Mouse (Mus musculus): ENCODE measurements around the gene Vmn1r21. TPM values are rescaled to one million over a fixed set of nuclear protein-coding genes. Genes with fewer than 3 reads are reported as not detected.

Gene Vmn1r21
- polyA plus RNA-seq, 1 experiment from 2014 or later: not detected

DNA sequence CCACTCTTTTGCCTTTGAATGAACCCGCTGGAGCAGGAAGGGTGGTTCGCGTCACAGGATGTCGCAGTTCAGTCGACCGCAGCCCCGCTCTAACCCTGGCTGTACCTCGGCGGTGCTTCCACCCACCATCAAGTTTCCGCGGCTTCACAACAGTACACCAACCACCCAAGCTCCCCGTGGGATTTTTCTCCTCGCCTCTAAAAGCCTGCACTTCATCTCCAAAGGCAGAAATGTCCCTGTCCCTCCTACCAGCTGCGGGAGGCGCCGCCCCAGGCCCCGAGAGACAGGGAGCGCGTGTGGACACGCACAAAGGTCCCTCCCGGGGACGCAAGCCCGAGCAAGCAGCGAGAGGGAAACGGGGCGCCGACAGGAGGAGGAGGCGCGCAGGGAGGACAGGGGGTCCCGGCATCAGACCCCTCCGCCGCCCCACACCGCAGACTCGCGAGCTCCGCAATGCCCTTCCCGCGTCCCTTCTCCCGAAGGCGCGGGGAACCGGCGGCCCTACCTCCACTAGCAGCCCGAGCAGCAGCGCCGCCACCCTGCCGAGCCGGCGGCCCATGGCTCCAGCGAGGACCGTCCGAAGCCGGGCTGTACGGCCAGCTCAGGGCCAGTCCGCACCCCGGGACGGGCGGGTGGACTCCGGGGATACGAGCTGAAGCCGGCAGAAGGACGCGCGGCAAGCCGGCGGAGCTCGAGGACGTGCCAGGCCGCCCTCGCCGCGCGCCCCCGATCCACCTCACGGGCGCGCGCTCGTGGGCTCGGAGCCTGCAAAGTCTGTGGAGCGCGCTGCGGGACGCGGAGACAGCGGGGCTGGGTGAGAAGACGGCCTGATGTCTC is 25.5 kb downstream of the Vmn1r21 start, which contains the start of gene Vopp1:
Gene Vopp1 (minus strand): TSS at position 738 of the 837 bp plus-strand sequence.
- H3K4me1 ChIP-seq (replicated peaks; ENCODE audit: control insufficient read depth, insufficient read depth, low read length): no peaks in the 10 kb centered on the region
- H3K27me3 ChIP-seq (replicated peaks; ENCODE audit: control insufficient read depth, insufficient read depth, low read length): no peaks in the 10 kb centered on the region
- ATAC-seq: peak; percentile 89
- H3K36me3 ChIP-seq (ENCODE audit: control insufficient read depth, insufficient read depth): no peaks in the 10 kb centered on the region
- TF ChIP-seq CTCF (IDR thresholded peaks at IDR 0.05; ENCODE audit: low read depth): peak; percentile 50
- H3K9me3 ChIP-seq (ENCODE audit: control insufficient read depth): no peaks in the 10 kb centered on the region
- peak within 1 kb of the TSS; percentile 88 for H3K27ac ChIP-seq (ENCODE audit: low read depth, low read length)
- under 1% methylated on average over 86 of the region's 87 CpGs for WGBS
- H3K9ac ChIP-seq (ENCODE audit: low read depth, low read length): peak within 1 kb of the TSS; percentile 85
- H3K4me2 ChIP-seq (replicated peaks; ENCODE audit: low read depth): peak within 1 kb of the TSS; percentile 85
- H3K4me3 ChIP-seq (ENCODE audit: low read depth, low read length): peak within 1 kb of the TSS; percentile 94

GRCm38 (mm10) chr6:57823461-57823860 is 26.7 kb downstream of the Vmn1r21 start:
- Histone ChIP-seq H3K9ac (ENCODE audit: low read depth, low read length) (no peak overlapping the region), H3K36me3 (ENCODE audit: control insufficient read depth, insufficient read depth) (no peaks in the 10 kb centered on the region), H3K27ac (ENCODE audit: low read depth, low read length) (no peak overlapping the region), H3K9me3 (ENCODE audit: control insufficient read depth) (no peaks in the 10 kb centered on the region), H3K4me2 (replicated peaks; ENCODE audit: low read depth) (peak overlapping the region; percentile 41), H3K4me1 (replicated peaks; ENCODE audit: control insufficient read depth, insufficient read depth, low read length) (no peaks in the 10 kb centered on the region), H3K4me3 (ENCODE audit: low read depth, low read length) (no peak overlapping the region), H3K27me3 (replicated peaks; ENCODE audit: control insufficient read depth, insufficient read depth, low read length) (no peaks in the 10 kb centered on the region)
- 5% methylated on average over 3 of the region's 3 CpGs for WGBS
- ATAC-seq: no peak
- TF ChIP-seq CTCF (IDR thresholded peaks at IDR 0.05; ENCODE audit: low read depth): no peak

DNA sequence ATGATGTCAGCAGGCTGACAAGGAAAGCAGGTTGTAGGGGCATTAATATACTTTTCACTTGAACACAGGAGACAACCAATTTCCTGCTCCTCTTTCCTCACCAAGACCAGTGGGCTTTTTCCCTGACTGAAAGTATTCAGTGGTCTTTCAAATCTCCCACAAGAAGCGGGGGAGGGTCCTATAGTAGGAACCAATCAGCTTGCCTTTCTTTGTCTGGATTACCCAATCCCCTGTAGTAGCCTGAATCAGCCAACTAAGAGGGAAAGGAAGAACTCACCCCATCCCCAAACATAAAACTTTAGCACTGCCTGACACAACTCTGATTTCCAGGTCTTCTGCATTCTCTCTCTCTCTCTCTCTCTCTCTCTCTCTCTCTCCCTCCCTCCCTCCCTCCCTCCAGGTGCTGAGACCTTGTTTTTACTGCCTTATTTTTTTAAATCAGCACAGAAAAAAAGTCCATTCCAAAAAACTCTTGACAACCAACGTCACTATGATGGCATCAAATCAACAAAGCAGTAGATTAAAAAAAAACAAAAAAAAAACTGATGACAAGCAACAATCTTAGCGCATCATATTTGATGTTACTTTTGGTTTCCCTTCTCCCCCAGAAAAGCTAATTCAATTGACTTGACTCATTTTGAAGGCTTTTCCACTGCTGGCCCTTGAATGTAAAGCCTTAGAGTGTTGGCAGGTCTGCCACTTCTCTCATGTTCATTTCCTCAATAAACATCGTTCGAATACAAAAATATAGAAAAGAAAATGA is 27.3 kb downstream of the Vmn1r21 start:
- H3K9me3 ChIP-seq (ENCODE audit: control insufficient read depth): no peaks in the 10 kb centered on the region
- no peaks in the 10 kb centered on the region for H3K4me1 ChIP-seq (replicated peaks; ENCODE audit: control insufficient read depth, insufficient read depth, low read length)
- H3K4me3 ChIP-seq (ENCODE audit: low read depth, low read length): no peak overlapping the region
- H3K9ac ChIP-seq (ENCODE audit: low read depth, low read length): no peak overlapping the region
- H3K27ac ChIP-seq (ENCODE audit: low read depth, low read length): no peak overlapping the region
- no peak for ATAC-seq
- no peak for TF ChIP-seq CTCF (IDR thresholded peaks at IDR 0.05; ENCODE audit: low read depth)
- WGBS: 58% methylated on average over 5 of the region's 5 CpGs
- peak overlapping the region; percentile 41; the same call in 1 of the 2 replicates for H3K4me2 ChIP-seq (replicated peaks; ENCODE audit: low read depth)
- no peaks in the 10 kb centered on the region for H3K36me3 ChIP-seq (ENCODE audit: control insufficient read depth, insufficient read depth)
- no peaks in the 10 kb centered on the region for H3K27me3 ChIP-seq (replicated peaks; ENCODE audit: control insufficient read depth, insufficient read depth, low read length)

GRCm38 (mm10) chr6:57814436-57814940 is 35.7 kb downstream of the Vmn1r21 start:
- Histone ChIP-seq H3K9ac (ENCODE audit: low read depth, low read length) (no peak overlapping the region), H3K27me3 (replicated peaks; ENCODE audit: control insufficient read depth, insufficient read depth, low read length) (no peaks in the 10 kb centered on the region), H3K27ac (ENCODE audit: low read depth, low read length) (no peak overlapping the region), H3K9me3 (ENCODE audit: control insufficient read depth) (no peaks in the 10 kb centered on the region), H3K36me3 (ENCODE audit: control insufficient read depth, insufficient read depth) (no peaks in the 10 kb centered on the region), H3K4me1 (replicated peaks; ENCODE audit: control insufficient read depth, insufficient read depth, low read length) (no peaks in the 10 kb centered on the region), H3K4me2 (replicated peaks; ENCODE audit: low read depth) (no peak overlapping the region), H3K4me3 (ENCODE audit: low read depth, low read length) (no peak overlapping the region)
- WGBS: 88% methylated on average over 2 of the region's 2 CpGs
- TF ChIP-seq CTCF (IDR thresholded peaks at IDR 0.05; ENCODE audit: low read depth): no peak
- ATAC-seq: no peak

DNA sequence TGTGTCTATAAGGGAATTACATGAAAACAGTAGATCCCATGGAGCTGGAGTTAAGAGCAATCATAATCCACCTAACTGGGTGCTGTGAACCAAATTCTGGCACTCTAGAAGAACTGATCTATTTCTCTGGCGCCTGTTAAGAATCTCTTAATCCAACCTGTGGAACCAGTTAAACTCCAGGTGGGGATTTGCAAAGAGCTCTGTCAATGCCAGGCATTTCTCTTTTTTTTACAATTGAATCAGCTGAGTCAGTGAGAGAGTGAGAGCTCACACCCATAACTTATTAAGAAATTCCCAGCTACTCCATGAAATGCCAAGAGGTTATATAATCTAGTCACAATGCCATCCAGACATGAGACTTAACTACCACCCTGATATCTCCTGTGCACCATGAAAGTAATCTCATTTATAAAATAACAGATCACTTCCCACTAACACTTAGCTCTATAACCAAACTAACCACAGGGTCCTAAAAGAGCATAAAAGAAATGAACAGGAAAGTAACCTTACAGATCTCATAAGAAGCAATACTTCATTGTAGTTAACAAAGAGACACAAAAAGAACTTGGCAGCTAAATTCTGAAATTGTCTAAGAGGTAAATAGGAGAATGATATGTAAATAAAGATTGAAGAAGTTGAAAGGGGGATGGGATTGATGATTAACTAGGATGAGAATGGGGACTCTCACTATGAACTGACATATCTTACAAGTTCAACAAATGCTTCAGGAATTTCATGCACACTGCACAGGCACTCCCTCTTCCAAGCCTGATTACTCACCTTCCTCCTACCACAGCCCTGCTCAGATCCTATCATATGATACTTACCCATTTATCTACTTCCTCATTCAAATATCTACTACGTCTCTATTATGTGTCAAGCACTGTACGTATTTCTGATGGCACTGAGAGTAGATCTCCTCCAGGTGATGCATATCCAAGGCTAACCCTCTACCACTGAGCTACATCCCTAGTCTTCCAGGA is 38.1 kb downstream of the Vmn1r21 start:
- Histone ChIP-seq H3K9me3 (ENCODE audit: control insufficient read depth) (no peaks in the 10 kb centered on the region), H3K4me3 (ENCODE audit: low read depth, low read length) (no peak overlapping the region), H3K4me1 (replicated peaks; ENCODE audit: control insufficient read depth, insufficient read depth, low read length) (no peaks in the 10 kb centered on the region), H3K9ac (ENCODE audit: low read depth, low read length) (no peak overlapping the region), H3K27me3 (replicated peaks; ENCODE audit: control insufficient read depth, insufficient read depth, low read length) (no peaks in the 10 kb centered on the region), H3K36me3 (ENCODE audit: control insufficient read depth, insufficient read depth) (no peaks in the 10 kb centered on the region), H3K4me2 (replicated peaks; ENCODE audit: low read depth) (no peak overlapping the region), H3K27ac (ENCODE audit: low read depth, low read length) (no peak overlapping the region)
- peak; percentile 56 for ATAC-seq
- WGBS: 43% methylated on average over 3 of the region's 3 CpGs
- TF ChIP-seq CTCF (IDR thresholded peaks at IDR 0.05; ENCODE audit: low read depth): no peak

All from intestine, postnatal 0 days (tissue).